Mouse (Mus musculus): ENCODE results near the gene Gm13691. TPM values are rescaled to one million over a fixed set of nuclear protein-coding genes. Genes with fewer than 3 reads are reported as not detected.
"Not testable (repeated sequence)": the region's sequence is repeated elsewhere in the genome, so short reads cannot be mapped to it uniquely, and the experiment has no call there.

Gene Gm13691
- polyA plus RNA-seq, 1 experiment from 2014 or later = not detected

DNA sequence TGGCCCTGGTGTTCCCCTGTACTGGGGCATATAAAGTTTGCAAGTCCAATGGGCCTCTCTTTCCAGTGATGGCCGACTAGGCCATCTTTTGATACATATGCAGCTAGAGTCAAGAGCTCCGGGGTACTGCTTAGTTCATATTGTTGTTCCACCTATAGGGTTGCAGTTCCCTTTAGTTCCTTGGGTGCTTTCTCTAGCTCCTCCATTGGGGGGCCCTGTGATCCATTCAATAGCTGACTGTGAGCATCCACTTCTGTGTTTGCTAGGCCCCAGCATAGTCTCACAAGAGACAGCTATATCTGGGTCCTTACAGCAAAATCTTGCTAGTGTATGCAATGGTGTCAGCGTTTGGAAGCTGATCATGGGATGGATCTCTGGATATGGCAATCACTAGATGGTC is 4.2 kb downstream of the Gm13691 start:
- H3K27ac ChIP-seq; H3K9ac ChIP-seq; H3K4me1 ChIP-seq (replicated peaks); H3K4me2 ChIP-seq; H3K9me3 ChIP-seq (replicated peaks); H3K27me3 ChIP-seq; H3K4me3 ChIP-seq; H3K36me3 ChIP-seq; ATAC-seq (replicated peaks; ENCODE audit: insufficient number of reproducible peaks, insufficient read depth, low FRiP score, low read depth): not testable (repeated sequence)
- 64% methylated on average over 3 of the region's 3 CpGs for WGBS

DNA sequence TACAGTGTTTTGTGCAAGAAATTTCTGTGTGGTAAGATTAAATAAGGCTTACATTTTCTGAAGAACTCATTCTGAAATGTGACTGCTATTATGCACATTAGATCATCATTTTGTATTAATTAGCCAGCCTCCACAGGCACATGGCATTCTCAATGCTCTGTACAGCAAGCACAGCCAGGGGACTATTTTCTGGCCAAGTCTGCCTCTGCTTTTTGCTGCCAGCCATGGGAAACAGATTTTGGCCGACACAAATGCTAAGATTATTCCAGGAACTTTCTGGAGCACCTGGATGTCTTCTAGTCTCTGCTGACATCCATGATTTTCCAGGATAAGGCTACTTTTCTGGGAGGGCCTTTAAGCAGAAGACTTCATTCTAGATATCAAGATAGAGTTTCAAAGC is 18.6 kb downstream of the Gm13691 start:
- Histone ChIP-seq H3K27me3 (no peaks in the 10 kb centered on the region), H3K4me1 (replicated peaks) (no peaks in the 10 kb centered on the region), H3K9me3 (replicated peaks) (no peaks in the 10 kb centered on the region), H3K4me2 (no peak overlapping the region), H3K27ac (no peak overlapping the region), H3K9ac (no peak overlapping the region), H3K36me3 (no peaks in the 10 kb centered on the region), H3K4me3 (no peak overlapping the region)
- no peak for ATAC-seq (replicated peaks; ENCODE audit: insufficient number of reproducible peaks, insufficient read depth, low FRiP score, low read depth)
- 27% methylated on average over 1 of the region's 1 CpGs for WGBS

DNA sequence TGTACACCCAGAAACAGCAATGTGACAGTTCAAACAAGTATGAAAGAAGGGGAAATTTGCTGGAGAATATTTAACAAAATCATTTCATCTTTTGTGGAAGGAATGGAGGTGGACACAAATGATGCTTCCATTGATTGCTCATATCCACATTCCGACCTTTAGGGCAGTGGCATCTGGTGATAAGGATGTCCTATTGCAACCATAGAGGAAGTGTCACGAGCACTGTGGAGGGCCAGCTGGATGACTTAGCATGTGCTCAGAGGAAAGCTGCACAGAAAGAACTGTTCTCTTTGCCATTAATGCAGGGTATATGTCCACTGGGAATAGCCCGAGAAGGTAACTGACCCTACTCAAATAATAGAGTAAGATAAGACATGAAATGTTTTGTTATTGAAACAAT is 19.5 kb downstream of the Gm13691 start:
- ATAC-seq (replicated peaks; ENCODE audit: insufficient number of reproducible peaks, insufficient read depth, low FRiP score, low read depth) = no peak
- WGBS = 44% methylated on average over 3 of the region's 3 CpGs
- H3K9ac ChIP-seq = no peak overlapping the region

GRCm38 (mm10) chr2:84014572-84014971 is 24.2 kb downstream of the Gm13691 start:
- ATAC-seq (replicated peaks; ENCODE audit: insufficient number of reproducible peaks, insufficient read depth, low FRiP score, low read depth) = no peak
- Histone ChIP-seq H3K27me3 (no peaks in the 10 kb centered on the region), H3K4me2 (no peak overlapping the region), H3K4me3 (no peak overlapping the region), H3K36me3 (no peaks in the 10 kb centered on the region), H3K9me3 (replicated peaks) (no peaks in the 10 kb centered on the region), H3K27ac (no peak overlapping the region), H3K9ac (no peak overlapping the region), H3K4me1 (replicated peaks) (peaks cover 10% of the 10 kb centered on the region)
- 65% methylated on average over 6 of the region's 6 CpGs for WGBS

More for the DNA sequence above, 19.5 kb downstream of the Gm13691 start:
- H3K36me3 ChIP-seq = no peaks in the 10 kb centered on the region
- no peak overlapping the region for H3K27ac ChIP-seq
- no peaks in the 10 kb centered on the region for H3K4me1 ChIP-seq (replicated peaks)
- H3K27me3 ChIP-seq = no peaks in the 10 kb centered on the region
- no peak overlapping the region for H3K4me2 ChIP-seq
- H3K9me3 ChIP-seq (replicated peaks) = no peaks in the 10 kb centered on the region
- H3K4me3 ChIP-seq = no peak overlapping the region

- not testable (repeated sequence) for H3K9ac ChIP-seq; H3K27ac ChIP-seq; H3K4me2 ChIP-seq; H3K27me3 ChIP-seq; H3K9me3 ChIP-seq (replicated peaks); H3K36me3 ChIP-seq; H3K4me3 ChIP-seq; ATAC-seq (replicated peaks; ENCODE audit: insufficient number of reproducible peaks, insufficient read depth, low FRiP score, low read depth)
- peaks cover 12% of the 10 kb centered on the region for H3K4me1 ChIP-seq (replicated peaks)
- 70% methylated on average over 5 of the region's 5 CpGs for WGBS
These were observed 25.9 kb downstream of the Gm13691 start for GRCm38 (mm10) chr2:84016291-84016690.

- 9% methylated on average over 3 of the region's 3 CpGs for WGBS
- ATAC-seq (replicated peaks; ENCODE audit: insufficient number of reproducible peaks, insufficient read depth, low FRiP score, low read depth) = peak; percentile 43; the same call in 1 of the 2 replicates
- no peak overlapping the region for H3K4me2 ChIP-seq
These were observed 28.0 kb downstream of the Gm13691 start for GRCm38 (mm10) chr2:84018330-84018729.

DNA sequence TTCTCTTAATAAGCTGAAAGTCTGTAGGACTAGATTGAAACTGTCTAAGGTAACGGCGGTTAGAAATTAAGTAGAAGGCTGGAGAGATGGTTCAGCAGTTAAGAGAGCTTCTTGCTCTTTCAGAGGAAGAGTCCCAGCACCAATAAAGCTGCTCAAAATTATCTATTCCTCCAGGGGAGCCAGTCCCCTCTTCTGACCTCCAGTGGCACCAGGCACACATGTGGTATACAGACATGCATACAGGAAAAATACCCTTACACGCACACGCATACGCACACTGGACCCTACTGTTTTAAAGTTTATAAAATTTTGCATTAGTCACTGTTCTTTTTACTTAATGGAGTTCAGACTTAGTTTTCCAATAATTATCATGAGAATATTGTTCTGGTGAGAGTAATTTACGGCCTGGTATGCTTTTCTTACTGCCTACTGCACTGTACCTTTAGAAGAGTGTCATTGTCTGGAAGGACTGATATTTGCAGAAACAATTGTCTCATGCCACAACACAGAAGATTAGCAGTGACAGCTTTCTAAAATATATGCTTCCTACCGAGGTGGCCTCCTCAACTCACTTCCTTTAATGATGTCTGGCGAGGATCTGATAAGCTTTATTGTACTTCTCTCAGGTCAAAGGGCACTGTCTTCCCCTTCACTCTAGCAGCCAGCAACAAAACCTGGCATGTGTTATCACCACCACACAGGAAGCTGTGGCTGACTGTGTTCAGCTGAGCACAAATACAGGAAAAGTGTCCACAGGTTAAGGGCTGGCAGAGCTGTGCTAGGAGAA is 29.4 kb downstream of the Gm13691 start:
- Histone ChIP-seq H3K4me1 (replicated peaks) (peaks cover 12% of the 10 kb centered on the region), H3K4me3 (no peak overlapping the region), H3K36me3 (no peaks in the 10 kb centered on the region), H3K9ac (no peak overlapping the region), H3K27ac (no peak overlapping the region), H3K4me2 (no peak overlapping the region), H3K27me3 (no peaks in the 10 kb centered on the region), H3K9me3 (replicated peaks) (no peaks in the 10 kb centered on the region)
- WGBS = 66% methylated on average over 8 of the region's 8 CpGs
- ATAC-seq (replicated peaks; ENCODE audit: insufficient number of reproducible peaks, insufficient read depth, low FRiP score, low read depth) = peak; percentile 53; the same call in 1 of the 2 replicates

More at GRCm38 (mm10) chr2:84018330-84018729, 28.0 kb downstream of the Gm13691 start:
- Histone ChIP-seq H3K27me3 (no peaks in the 10 kb centered on the region), H3K4me3 (no peak overlapping the region), H3K9ac (no peak overlapping the region), H3K27ac (0 out of 2 replicates have a peak overlapping the region, but pooled peaks have one; percentile 32), H3K4me1 (replicated peaks) (peaks cover 12% of the 10 kb centered on the region), H3K36me3 (no peaks in the 10 kb centered on the region), H3K9me3 (replicated peaks) (no peaks in the 10 kb centered on the region)

GRCm38 (mm10) chr2:84021930-84022329 is 31.6 kb downstream of the Gm13691 start:
- H3K27ac ChIP-seq = no peak overlapping the region
- no peak overlapping the region for H3K4me3 ChIP-seq
- ATAC-seq (replicated peaks; ENCODE audit: insufficient number of reproducible peaks, insufficient read depth, low FRiP score, low read depth) = no peak
- H3K9me3 ChIP-seq (replicated peaks) = no peaks in the 10 kb centered on the region
- no peak overlapping the region for H3K4me2 ChIP-seq
- peaks cover 12% of the 10 kb centered on the region for H3K4me1 ChIP-seq (replicated peaks)
- 70% methylated on average over 2 of the region's 2 CpGs for WGBS
- H3K27me3 ChIP-seq = no peaks in the 10 kb centered on the region
- H3K36me3 ChIP-seq = no peaks in the 10 kb centered on the region
- H3K9ac ChIP-seq = no peak overlapping the region

DNA sequence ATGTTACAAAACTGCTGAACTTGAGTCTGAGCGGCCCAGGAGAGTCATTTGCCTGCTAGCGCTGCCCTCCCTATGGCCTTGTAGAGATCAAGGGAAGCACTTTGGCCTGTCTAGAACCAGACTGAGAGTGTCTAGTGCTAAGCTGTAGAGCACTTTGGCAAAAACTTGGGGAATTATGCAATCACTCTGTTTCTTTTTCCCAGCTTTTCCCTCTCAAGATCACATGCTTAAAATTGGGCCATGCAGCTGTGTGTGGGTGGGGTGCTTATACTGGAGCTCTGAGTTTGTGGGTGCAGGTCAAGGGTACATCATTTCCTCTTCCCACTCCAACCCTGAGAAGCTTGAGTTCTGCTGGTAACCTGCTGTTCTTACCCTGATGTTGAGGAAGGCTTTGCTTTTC is 32.6 kb downstream of the Gm13691 start:
- Histone ChIP-seq H3K9ac (no peak overlapping the region), H3K4me3 (no peak overlapping the region), H3K36me3 (no peaks in the 10 kb centered on the region), H3K27me3 (no peaks in the 10 kb centered on the region), H3K9me3 (replicated peaks) (no peaks in the 10 kb centered on the region), H3K27ac (no peak overlapping the region), H3K4me1 (replicated peaks) (peaks cover 10% of the 10 kb centered on the region), H3K4me2 (no peak overlapping the region)
- WGBS = 86% methylated on average over 2 of the region's 2 CpGs
- no peak for ATAC-seq (replicated peaks; ENCODE audit: insufficient number of reproducible peaks, insufficient read depth, low FRiP score, low read depth)

GRCm38 (mm10) chr2:84023319-84023718 is 33.0 kb downstream of the Gm13691 start:
- no peak overlapping the region for H3K9ac ChIP-seq
- H3K27me3 ChIP-seq = no peaks in the 10 kb centered on the region
- no peaks in the 10 kb centered on the region for H3K36me3 ChIP-seq
- H3K4me1 ChIP-seq (replicated peaks) = peaks cover 6% of the 10 kb centered on the region
- no peaks in the 10 kb centered on the region for H3K9me3 ChIP-seq (replicated peaks)
- no peak overlapping the region for H3K27ac ChIP-seq
- ATAC-seq (replicated peaks; ENCODE audit: insufficient number of reproducible peaks, insufficient read depth, low FRiP score, low read depth) = no peak
- no peak overlapping the region for H3K4me3 ChIP-seq
- 80% methylated on average over 2 of the region's 2 CpGs for WGBS
- H3K4me2 ChIP-seq = no peak overlapping the region

- WGBS = 57% methylated on average over 4 of the region's 4 CpGs
- no peak for ATAC-seq (replicated peaks; ENCODE audit: insufficient number of reproducible peaks, insufficient read depth, low FRiP score, low read depth)
These were observed 34.9 kb downstream of the Gm13691 start for GRCm38 (mm10) chr2:84025217-84025616.

DNA sequence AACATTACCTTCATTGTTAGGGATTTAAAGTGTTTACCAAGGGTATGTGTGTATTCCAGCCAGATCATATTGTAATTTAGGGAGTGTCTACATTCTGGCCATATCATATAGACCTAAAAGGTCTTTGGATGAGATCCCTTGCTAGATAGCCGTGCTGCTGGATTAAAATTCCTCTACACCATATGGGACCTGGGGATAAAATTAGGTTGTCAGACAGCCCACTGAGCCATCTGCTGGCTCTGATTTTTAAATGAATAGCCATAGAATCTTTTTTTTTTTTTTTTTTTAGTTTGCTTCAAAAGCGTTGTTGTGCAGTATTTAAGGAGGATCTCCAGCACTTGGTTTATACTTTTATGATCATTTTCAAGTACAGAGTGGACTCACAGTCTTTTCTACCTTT is 42.2 kb downstream of the Gm13691 start:
- Histone ChIP-seq H3K4me2 (no peak overlapping the region), H3K9ac (no peak overlapping the region), H3K9me3 (replicated peaks) (no peaks in the 10 kb centered on the region), H3K27ac (no peak overlapping the region), H3K27me3 (no peaks in the 10 kb centered on the region), H3K36me3 (no peaks in the 10 kb centered on the region), H3K4me1 (replicated peaks) (no peaks in the 10 kb centered on the region), H3K4me3 (no peak overlapping the region)
- no peak for ATAC-seq (replicated peaks; ENCODE audit: insufficient number of reproducible peaks, insufficient read depth, low FRiP score, low read depth)
- 85% methylated on average over 2 of the region's 2 CpGs for WGBS

More at GRCm38 (mm10) chr2:84025217-84025616, 34.9 kb downstream of the Gm13691 start:
- no peaks in the 10 kb centered on the region for H3K36me3 ChIP-seq
- no peaks in the 10 kb centered on the region for H3K27me3 ChIP-seq
- H3K27ac ChIP-seq = no peak overlapping the region
- no peak overlapping the region for H3K9ac ChIP-seq
- no peaks in the 10 kb centered on the region for H3K4me1 ChIP-seq (replicated peaks)
- no peak overlapping the region for H3K4me3 ChIP-seq
- no peak overlapping the region for H3K4me2 ChIP-seq
- H3K9me3 ChIP-seq (replicated peaks) = no peaks in the 10 kb centered on the region

Data from heart, embryonic 15.5 days (tissue).